Mouse (Mus musculus) MEL (cell line): Measurements from ENCODE around the gene 4930512M02Rik. TPM values are rescaled to one million over a fixed set of nuclear protein-coding genes. Genes with fewer than 3 reads are reported as not detected.

Experiments used
- DNase-seq: peaks from one replicate; pipeline ENCODE4 v3.0.0; 2011; ENCODE audit warnings: low read depth, low spot score
- H3K27ac ChIP-seq: 2 replicates; pipeline ENCODE4 v1.5.1; 2012; ENCODE audit warnings: low read depth, mild to moderate bottlenecking, control low read depth, low read length, moderate library complexity; ENCODE audit not compliant: control insufficient read depth
- H3K27me3 ChIP-seq, 2 experiments: fragments of 150-350 bp in 1 of 2; sonication (generic) in 1 of 2; 2 replicates each; pipeline ENCODE4 v1.6.1; 2012; ENCODE audit warnings: low read length in 2 of 2, mild to moderate bottlenecking in 2 of 2, improper control_type of control experiment in 1 of 2, moderate library complexity in 1 of 2; ENCODE audit not compliant: insufficient read depth in 2 of 2, control insufficient read depth in 1 of 2
- H3K36me3 ChIP-seq, 2 experiments: 2 replicates each; pipeline ENCODE4 v1.6.1; 2012 to 2014; ENCODE audit warnings: low read length in 2 of 2, improper control_type of control experiment in 1 of 2, inconsistent platforms in 1 of 2, mild to moderate bottlenecking in 1 of 2; ENCODE audit not compliant: insufficient read depth in 2 of 2, control insufficient read depth in 1 of 2
- H3K4me1 ChIP-seq, 2 experiments: fragments of 150-350 bp in 1 of 2; sonication (generic) in 1 of 2; 2 replicates each; pipeline ENCODE4 v1.6.1; 2012; ENCODE audit warnings: low read length in 2 of 2, improper control_type of control experiment in 1 of 2, mild to moderate bottlenecking in 1 of 2; ENCODE audit not compliant: insufficient read depth in 2 of 2, control insufficient read depth in 1 of 2
- H3K4me3 ChIP-seq, 2 experiments: fragments of 150-350 bp in 1 of 2; sonication (generic) in 1 of 2; 2 replicates each; pipeline ENCODE4 v1.5.1; 2012; ENCODE audit warnings: low read depth in 2 of 2, low read length in 2 of 2, mild to moderate bottlenecking in 2 of 2, moderate library complexity in 2 of 2, control low read depth in 1 of 2, improper control_type of control experiment in 1 of 2; ENCODE audit not compliant: control insufficient read depth in 1 of 2, insufficient read depth in 1 of 2
- H3K79me2 ChIP-seq: 2 replicates; pipeline ENCODE4 v1.6.1; 2012; ENCODE audit warnings: mild to moderate bottlenecking, low read length, moderate library complexity; ENCODE audit not compliant: control insufficient read depth, poor library complexity, insufficient read depth
- H3K9ac ChIP-seq: 2 replicates; pipeline ENCODE4 v1.6.1; 2012; ENCODE audit warnings: low read depth, mild to moderate bottlenecking, control low read depth, low read length, moderate library complexity; ENCODE audit not compliant: control insufficient read depth, poor library complexity, severe bottlenecking
- H3K9me3 ChIP-seq: fragments of 150-350 bp; sonication (generic); replicated peaks from 2 replicates; pipeline ENCODE4 v1.6.1; 2012; ENCODE audit warnings: mild to moderate bottlenecking, low read length, improper control_type of control experiment, moderate library complexity; ENCODE audit not compliant: insufficient read depth
- BHLHE40 ChIP-seq: IDR thresholded peaks from 2 replicates; pipeline ENCODE4 v1.6.1; 2012; ENCODE audit warnings: low read depth, mild to moderate bottlenecking, inconsistent platforms, low read length, improper control_type of control experiment, borderline replicate concordance
- CHD1 ChIP-seq: IDR thresholded peaks from 2 replicates; pipeline ENCODE4 v1.6.1; 2012; ENCODE audit warnings: low read depth, mild to moderate bottlenecking, inconsistent platforms, low read length, improper control_type of control experiment
- CHD2 ChIP-seq: IDR thresholded peaks from 2 replicates; pipeline ENCODE4 v1.6.1; 2011; ENCODE audit warnings: low read length, improper control_type of control experiment
- CTCF ChIP-seq, 3 experiments: IDR thresholded peaks in 2 of 3; conservative IDR thresholded peaks in 1 of 3; 2 replicates each; pipeline ENCODE4 v1.5.1; 2011 to 2012; ENCODE audit warnings: low read length in 3 of 3, low read depth in 2 of 3, mild to moderate bottlenecking in 2 of 3, improper control_type of control experiment in 1 of 3, inconsistent platforms in 1 of 3, mixed read lengths in 1 of 3, moderate library complexity in 1 of 3; ENCODE audit not compliant: control insufficient read depth in 1 of 3, insufficient read depth in 1 of 3, poor library complexity in 1 of 3, severe bottlenecking in 1 of 3
- E2F4 ChIP-seq: IDR thresholded peaks from 2 replicates; pipeline ENCODE4 v1.6.1; 2011; ENCODE audit warnings: low read depth, low read length, improper control_type of control experiment, borderline replicate concordance
- ELF1 ChIP-seq: IDR thresholded peaks from 2 replicates; pipeline ENCODE4 v1.6.1; 2014; ENCODE audit warnings: low read depth, mild to moderate bottlenecking, inconsistent platforms, low read length, improper control_type of control experiment, moderate library complexity
- EP300 ChIP-seq, 2 experiments: IDR thresholded peaks; 2 replicates each; pipeline ENCODE4 v1.6.1; 2011; ENCODE audit warnings: improper control_type of control experiment in 2 of 2, low read length in 2 of 2, low read depth in 1 of 2, mild to moderate bottlenecking in 1 of 2
- ETS1 ChIP-seq: IDR thresholded peaks from 2 replicates; pipeline ENCODE4 v1.6.1; 2012; ENCODE audit warnings: low read depth, mild to moderate bottlenecking, inconsistent platforms, low read length, improper control_type of control experiment, moderate library complexity
- GABPA ChIP-seq: IDR thresholded peaks from 2 replicates; pipeline ENCODE4 v1.6.1; 2012; ENCODE audit warnings: low read depth, mild to moderate bottlenecking, inconsistent platforms, low read length, improper control_type of control experiment, moderate library complexity
- GATA1 ChIP-seq: IDR thresholded peaks from 2 replicates; pipeline ENCODE4 v1.6.1; 2011; ENCODE audit warnings: low read depth, low read length, improper control_type of control experiment
- HCFC1 ChIP-seq: IDR thresholded peaks from 2 replicates; pipeline ENCODE4 v1.6.1; 2012; ENCODE audit warnings: low read depth, mild to moderate bottlenecking, inconsistent platforms, low read length, improper control_type of control experiment, moderate library complexity
- JUND ChIP-seq: IDR thresholded peaks from 2 replicates; pipeline ENCODE4 v1.6.1; 2011; ENCODE audit warnings: low read depth, mild to moderate bottlenecking, improper control_type of control experiment, low read length
- KAT2A ChIP-seq: conservative IDR thresholded peaks from 2 replicates; pipeline ENCODE4 v1.6.1; 2012; ENCODE audit warnings: low read depth, low read length, improper control_type of control experiment, inconsistent platforms
- MAFK ChIP-seq: IDR thresholded peaks from 2 replicates; pipeline ENCODE4 v1.6.1; 2011; ENCODE audit warnings: low read depth, mild to moderate bottlenecking, low read length, improper control_type of control experiment, borderline replicate concordance
- MAZ ChIP-seq: IDR thresholded peaks from 2 replicates; pipeline ENCODE4 v1.6.1; 2012; ENCODE audit warnings: low read depth, mild to moderate bottlenecking, inconsistent platforms, low read length, improper control_type of control experiment
- MXI1 ChIP-seq: IDR thresholded peaks from 2 replicates; pipeline ENCODE4 v1.6.1; 2011; ENCODE audit warnings: mild to moderate bottlenecking, low read depth, low read length, improper control_type of control experiment
- MYB ChIP-seq: IDR thresholded peaks from 2 replicates; pipeline ENCODE4 v1.6.1; 2011; ENCODE audit warnings: mild to moderate bottlenecking, low read depth, low read length, improper control_type of control experiment
- MYC ChIP-seq: IDR thresholded peaks from 2 replicates; pipeline ENCODE4 v1.6.1; 2011; ENCODE audit warnings: low read depth, mild to moderate bottlenecking, low read length, improper control_type of control experiment, moderate library complexity
- NRF1 ChIP-seq: IDR thresholded peaks from 2 replicates; pipeline ENCODE4 v1.6.1; 2014; ENCODE audit warnings: low read depth, mild to moderate bottlenecking, inconsistent platforms, low read length, improper control_type of control experiment, moderate library complexity; ENCODE audit not compliant: poor library complexity, insufficient read depth, severe bottlenecking
- POLR2A ChIP-seq, 2 experiments: IDR thresholded peaks; 2 replicates each; pipeline ENCODE4 v1.6.1; 2011 to 2012; ENCODE audit warnings: low read length in 2 of 2, mild to moderate bottlenecking in 2 of 2, control low read depth in 1 of 2, improper control_type of control experiment in 1 of 2, low read depth in 1 of 2, moderate library complexity in 1 of 2; ENCODE audit not compliant: control insufficient read depth in 1 of 2, insufficient read depth in 1 of 2, poor library complexity in 1 of 2
- POLR2AphosphoS2 ChIP-seq: IDR thresholded peaks from 2 replicates; pipeline ENCODE4 v1.6.1; 2011; ENCODE audit warnings: low read length, improper control_type of control experiment
- POLR2AphosphoS5 ChIP-seq: IDR thresholded peaks from 2 replicates; pipeline ENCODE4 v1.6.1; 2012; ENCODE audit warnings: low read depth, borderline replicate concordance, mild to moderate bottlenecking, inconsistent platforms, low read length, moderate library complexity, mixed read lengths
- RAD21 ChIP-seq: IDR thresholded peaks from 2 replicates; pipeline ENCODE4 v1.6.1; 2011; ENCODE audit warnings: mild to moderate bottlenecking, low read depth, low read length, improper control_type of control experiment
- RCOR1 ChIP-seq: IDR thresholded peaks from 2 replicates; pipeline ENCODE4 v1.6.1; 2012; ENCODE audit warnings: low read depth, mild to moderate bottlenecking, inconsistent platforms, low read length, improper control_type of control experiment
- SIN3A ChIP-seq: IDR thresholded peaks from 2 replicates; pipeline ENCODE4 v1.6.1; 2012; ENCODE audit warnings: low read length, improper control_type of control experiment, inconsistent platforms
- SMC3 ChIP-seq: IDR thresholded peaks from 2 replicates; pipeline ENCODE4 v1.6.1; 2011; ENCODE audit warnings: low read depth, low read length, improper control_type of control experiment
- TAL1 ChIP-seq: IDR thresholded peaks from 2 replicates; pipeline ENCODE4 v1.6.1; 2012; ENCODE audit warnings: mild to moderate bottlenecking, inconsistent platforms, low read length, moderate library complexity, mixed read lengths
- TCF12 ChIP-seq: IDR thresholded peaks from 2 replicates; pipeline ENCODE4 v1.6.1; 2014; ENCODE audit warnings: low read depth, mild to moderate bottlenecking, inconsistent platforms, low read length, improper control_type of control experiment, moderate library complexity
- USF1 ChIP-seq: IDR thresholded peaks from 2 replicates; pipeline ENCODE4 v1.6.1; 2014; ENCODE audit warnings: low read depth, mild to moderate bottlenecking, inconsistent platforms, low read length, improper control_type of control experiment, moderate library complexity
- USF2 ChIP-seq, 2 experiments: IDR thresholded peaks; 2 replicates each; pipeline ENCODE4 v1.6.1; 2011 to 2012; ENCODE audit warnings: improper control_type of control experiment in 2 of 2, low read length in 2 of 2, borderline replicate concordance in 1 of 2, inconsistent platforms in 1 of 2, low read depth in 1 of 2, mild to moderate bottlenecking in 1 of 2; ENCODE audit not compliant: insufficient read depth in 1 of 2
- ZC3H11A ChIP-seq: IDR thresholded peaks from 2 replicates; pipeline ENCODE4 v1.6.1; 2012; ENCODE audit warnings: low read depth, mild to moderate bottlenecking, inconsistent platforms, low read length, improper control_type of control experiment
- ZKSCAN1 ChIP-seq: IDR thresholded peaks from 2 replicates; pipeline ENCODE4 v1.6.1; 2012; ENCODE audit warnings: low read depth, mild to moderate bottlenecking, inconsistent platforms, low read length, improper control_type of control experiment, moderate library complexity
- ZNF384 ChIP-seq: IDR thresholded peaks from 2 replicates; pipeline ENCODE4 v1.6.1; 2012; ENCODE audit warnings: low read depth, mild to moderate bottlenecking, inconsistent platforms, low read length, improper control_type of control experiment
- polyA plus RNA-seq, 2 experiments: library from polyadenylated mRNA; stranded (reverse) in 1 of 2; unstranded in 1 of 2; fragments of >175 nt in 1 of 2; fragments of >200 nt in 1 of 2; gene quantifications; 2 replicates each; pipeline versions ENCODE4 v1.2.1 to v1.2.4; 2012; ENCODE audit warnings: low replicate concordance in 2 of 2, low read depth in 1 of 2; ENCODE audit not compliant: insufficient read length in 2 of 2, insufficient read depth in 1 of 2, missing spikeins in 1 of 2
- total RNA-seq: library from RNA; depleted of rRNA; stranded (reverse); fragments of 300-350 nt; gene quantifications from 2 replicates; pipeline ENCODE4 v1.2.3, GENCODE M21; 2012

4930512M02Rik gene
- total and polyA plus RNA-seq, 3 experiments, result not detected

DNA sequence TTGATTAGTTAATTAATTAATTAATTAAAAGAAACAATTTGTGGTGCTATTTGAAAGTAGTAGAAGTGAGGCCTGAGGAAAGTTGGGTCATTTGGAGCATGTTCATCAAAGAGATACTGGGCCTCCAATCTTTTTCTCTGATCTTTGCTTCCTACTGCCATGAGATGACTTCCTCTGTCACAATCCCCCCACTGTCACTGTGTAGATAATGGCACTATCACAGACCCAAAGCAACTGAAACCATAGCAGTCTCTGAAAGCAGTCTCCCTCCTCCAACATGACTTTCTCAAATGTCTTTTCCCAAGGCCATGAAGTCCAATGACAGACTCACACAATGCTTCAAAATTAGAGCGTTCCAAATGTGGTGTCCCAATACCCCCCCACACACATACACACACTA is 41.2 kb downstream of the 4930512M02Rik start (continued):
- TF ChIP-seq NRF1 (no peak), ZC3H11A (no peak), CHD1 (no peak), RCOR1 (peak; percentile 65; the same call in 1 of the 2 replicates), ELF1 (no peak), MAZ (no peak), USF2 (IDR thresholded peaks at IDR 0.05; ENCODE audit: borderline replicate concordance in 1 of 2, insufficient read depth in 1 of 2, low read depth in 1 of 2, low read length in 2 of 2) (no peak), POLR2AphosphoS5 (no peak), GATA1 (peak; percentile 96), GABPA (no peak), MXI1 (no peak), BHLHE40 (no peak)
- TF ChIP-seq, all 39 proteins: peak for 7

DNA sequence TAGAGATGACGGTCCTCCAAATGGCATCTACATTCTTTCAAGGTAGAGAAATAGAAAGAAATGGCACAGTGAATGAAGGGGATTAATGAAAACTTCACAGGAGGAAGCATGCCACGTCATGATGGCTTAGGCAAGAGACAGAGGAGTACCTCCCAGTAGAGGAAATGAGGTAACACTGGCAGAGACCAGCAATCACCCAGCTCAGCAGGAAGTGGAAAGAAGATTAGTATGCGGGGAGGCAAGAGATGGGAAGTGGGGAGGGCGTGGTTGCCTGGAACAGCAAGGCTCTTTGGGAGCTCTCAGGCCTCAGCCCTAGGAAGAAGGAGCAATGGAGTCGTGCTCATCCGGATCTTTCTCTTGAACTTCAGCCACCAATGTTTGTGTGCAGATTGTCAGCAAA is 53.9 kb downstream of the 4930512M02Rik start:
- Histone ChIP-seq H3K27me3 (no peaks in the 10 kb centered on the region), H3K36me3 (peaks cover 0 to 56% of the 10 kb centered on the region in 2 experiments; a peak in 2 of 4 replicates), H3K4me3 (no peak overlapping the region), H3K9me3 (no peaks in the 10 kb centered on the region), H3K79me2 (no peaks in the 10 kb centered on the region; the same call in 1 of the 2 replicates), H3K4me1 (peaks cover 39% of the 10 kb centered on the region in 2 experiments), H3K27ac (peak overlapping the region; percentile 74), H3K9ac (0 out of 2 replicates have a peak overlapping the region, but pooled peaks have one; percentile 17)
- peak; percentile 92 for DNase-seq
- TF ChIP-seq RAD21, result no peak
- peak; percentile 14; the same call in 1 of the 2 replicates for TF ChIP-seq TCF12
- no peak for TF ChIP-seq ZNF384
- TF ChIP-seq MAFK, result no peak; the same call in 1 of the 2 replicates
- peak; percentile 45; the same call in 1 of the 2 replicates for TF ChIP-seq RCOR1
- no peak for TF ChIP-seq SMC3
- peak; percentile 76 for TF ChIP-seq MYC
- TF ChIP-seq SIN3A, result 0 out of 2 replicates have a peak, but pooled peaks have one; percentile 19
- TF ChIP-seq POLR2AphosphoS5, result no peak
- TF ChIP-seq ZKSCAN1, result no peak
- no peak for TF ChIP-seq TAL1
- no peak for TF ChIP-seq HCFC1
- TF ChIP-seq ELF1, result peak; percentile 68; the same call in 1 of the 2 replicates
- no peak for TF ChIP-seq MXI1
- TF ChIP-seq POLR2A (IDR thresholded peaks at IDR 0.05; ENCODE audit: control insufficient read depth in 1 of 2, insufficient read depth in 1 of 2, low read depth in 1 of 2, low read length in 2 of 2, poor library complexity in 1 of 2), result peak in 1 of 2 experiments; percentile 49; a peak in 2 of 4 replicates
- no peak for TF ChIP-seq E2F4
- TF ChIP-seq USF1, result no peak
- no peak for TF ChIP-seq MYB
- no peak for TF ChIP-seq KAT2A
- no peak for TF ChIP-seq CTCF (IDR thresholded peaks at IDR 0.05 in 2 of 3, conservative IDR thresholded peaks at IDR 0.05 in 1 of 3; ENCODE audit: control insufficient read depth in 1 of 3, insufficient read depth in 1 of 3, low read depth in 2 of 3, low read length in 3 of 3, poor library complexity in 1 of 3, severe bottlenecking in 1 of 3)
- TF ChIP-seq USF2 (IDR thresholded peaks at IDR 0.05; ENCODE audit: borderline replicate concordance in 1 of 2, insufficient read depth in 1 of 2, low read depth in 1 of 2, low read length in 2 of 2), result no peak
- TF ChIP-seq GATA1, result peak; percentile 63; the same call in 1 of the 2 replicates
- no peak for TF ChIP-seq JUND
- peak; percentile 77 to 90 for TF ChIP-seq EP300 (IDR thresholded peaks at IDR 0.05; ENCODE audit: low read depth in 1 of 2, low read length in 2 of 2)
- TF ChIP-seq ZC3H11A, result no peak
- peak; percentile 93 for TF ChIP-seq ETS1
- no peak for TF ChIP-seq CHD1
- no peak for TF ChIP-seq BHLHE40
- no peak for TF ChIP-seq CHD2
- no peak for TF ChIP-seq POLR2AphosphoS2
